ENCODE assay signal across 8 mouse cellular contexts in genomic region chrX:74245687-74246086, GRCm38 (mm10). TPM values are rescaled to one million over a fixed set of nuclear protein-coding genes. Genes with fewer than 3 reads are reported as not detected.
A peak's percentile ranks its signal among the peaks of the same experiment; 100 is the strongest.
DNase-seq lines count a peak whose midpoint lies in the region; ATAC-seq and TF ChIP-seq lines count a peak whose summit lies in the region.

No protein-coding gene starts in this region.

- TF ChIP-seq CTCF in MEL (IDR thresholded peaks at IDR 0.05 in 2 of 3, conservative IDR thresholded peaks at IDR 0.05 in 1 of 3; ENCODE audit: control insufficient read depth in 1 of 3, insufficient read depth in 1 of 3, low read depth in 2 of 3, low read length in 3 of 3, poor library complexity in 1 of 3, severe bottlenecking in 1 of 3), result no peak
- TF ChIP-seq CTCF in lung, postnatal 0 days (IDR thresholded peaks at IDR 0.05), result no peak

- peak overlapping the region; percentile 51 for H3K4me2 ChIP-seq in lung, postnatal 0 days (replicated peaks; ENCODE audit: low read depth, low read length)

- peak overlapping the region; percentile 64 for H3K9ac ChIP-seq in MEL (ENCODE audit: control insufficient read depth, low read depth, low read length, poor library complexity, severe bottlenecking)
- peak overlapping the region; percentile 57 for H3K9ac ChIP-seq in lung, postnatal 0 days (replicated peaks; ENCODE audit: low read depth)

- peak overlapping the region; percentile 52 to 71 for H3K4me3 ChIP-seq in MEL (ENCODE audit: control insufficient read depth in 1 of 2, insufficient read depth in 1 of 2, low read depth in 2 of 2, low read length in 2 of 2)
- H3K4me3 ChIP-seq in hindbrain, embryonic 10.5 days, result peak overlapping the region; percentile 66
- peak overlapping the region; percentile 43 for H3K4me3 ChIP-seq in lung, postnatal 0 days (ENCODE audit: low read depth, low read length)

- peak; percentile 84 for DNase-seq in MEL (ENCODE audit: low read depth, low spot score)
- DNase-seq in cerebellum, adult 8-10 months, result peak; percentile 66
- DNase-seq in forelimb bud, embryonic 11.5 days (ENCODE audit: low read depth, low spot score), result peak; percentile 52
- peak; percentile 70 for DNase-seq in hindbrain, embryonic 10.5 days (ENCODE audit: low spot score)
- DNase-seq in layer of hippocampus, postnatal 14 days (ENCODE audit: low spot score in 2 of 2), result peak; percentile 50 to 55
- DNase-seq in lung, postnatal 0 days (ENCODE audit: low spot score), result peak; percentile 89
- peak; percentile 62 for DNase-seq in ovary, postnatal 14 days (ENCODE audit: low spot score)
- DNase-seq in thymus, postnatal 25 days, result peak; percentile 70

- TF ChIP-seq POLR2A in MEL (IDR thresholded peaks at IDR 0.05; ENCODE audit: control insufficient read depth in 1 of 2, insufficient read depth in 1 of 2, low read depth in 1 of 2, low read length in 2 of 2, poor library complexity in 1 of 2), result no peak

- peak overlapping the region; percentile 83 for H3K27ac ChIP-seq in MEL (ENCODE audit: control insufficient read depth, low read depth, low read length)
- peak overlapping the region; percentile 94 for H3K27ac ChIP-seq in hindbrain, embryonic 10.5 days
- H3K27ac ChIP-seq in lung, postnatal 0 days (ENCODE audit: low read length), result peak overlapping the region; percentile 92

- TF ChIP-seq RAD21 in MEL (IDR thresholded peaks at IDR 0.05; ENCODE audit: low read depth, low read length), result no peak

- 27% methylated on average over 21 of the region's 21 CpGs for WGBS in hindbrain, embryonic 10.5 days
- WGBS in lung, postnatal 0 days, result 16% methylated on average over 21 of the region's 21 CpGs

- peak; percentile 54 for ATAC-seq in lung, postnatal 0 days

- TF ChIP-seq EP300 in MEL (IDR thresholded peaks at IDR 0.05; ENCODE audit: low read depth in 1 of 2, low read length in 2 of 2), result no peak
- no peak for TF ChIP-seq EP300 in lung, postnatal 0 days (IDR thresholded peaks at IDR 0.05)

- no peaks in the 10 kb centered on the region for H3K9me3 ChIP-seq in MEL (replicated peaks; ENCODE audit: insufficient read depth, low read length)
- H3K9me3 ChIP-seq in hindbrain, embryonic 10.5 days, result no peaks in the 10 kb centered on the region; the same call in 1 of the 2 replicates
- H3K9me3 ChIP-seq in lung, postnatal 0 days (ENCODE audit: low read length), result no peaks in the 10 kb centered on the region

- no peaks in the 10 kb centered on the region for H3K27me3 ChIP-seq in MEL (ENCODE audit: control insufficient read depth in 1 of 2, insufficient read depth in 2 of 2, low read length in 2 of 2)
- H3K27me3 ChIP-seq in hindbrain, embryonic 10.5 days (ENCODE audit: insufficient read depth, poor library complexity, severe bottlenecking), result peaks cover 4% of the 10 kb centered on the region; the same call in 1 of the 2 replicates
- H3K27me3 ChIP-seq in lung, postnatal 0 days (replicated peaks; ENCODE audit: insufficient read depth, low read length), result no peaks in the 10 kb centered on the region

- peaks cover 0 to 17% of the 10 kb centered on the region in 2 experiments; a peak in 2 of 4 replicates for H3K4me1 ChIP-seq in MEL (ENCODE audit: control insufficient read depth in 1 of 2, insufficient read depth in 2 of 2, low read length in 2 of 2)
- peaks cover 16% of the 10 kb centered on the region for H3K4me1 ChIP-seq in hindbrain, embryonic 10.5 days (replicated peaks)
- no peaks in the 10 kb centered on the region for H3K4me1 ChIP-seq in lung, postnatal 0 days (ENCODE audit: insufficient read depth, low read depth, low read length)

- peaks cover 18% of the 10 kb centered on the region for H3K79me2 ChIP-seq in MEL (ENCODE audit: control insufficient read depth, insufficient read depth, low read length, poor library complexity)

- peaks cover 0 to 12% of the 10 kb centered on the region in 2 experiments; a peak in 3 of 4 replicates for H3K36me3 ChIP-seq in MEL (ENCODE audit: control insufficient read depth in 1 of 2, insufficient read depth in 2 of 2, low read length in 2 of 2)
- H3K36me3 ChIP-seq in hindbrain, embryonic 10.5 days, result peaks cover 34% of the 10 kb centered on the region
- peaks cover 16% of the 10 kb centered on the region; the same call in 1 of the 2 replicates for H3K36me3 ChIP-seq in lung, postnatal 0 days (ENCODE audit: insufficient read depth, low read length)

TF ChIP-seq in MEL, 35 proteins besides CTCF, POLR2A, EP300 and RAD21:
- TF ChIP-seq HCFC1 (IDR thresholded peaks at IDR 0.05; ENCODE audit: low read depth, low read length) (peak; percentile 57; the same call in 1 of the 2 replicates), ETS1 (IDR thresholded peaks at IDR 0.05; ENCODE audit: low read depth, low read length) (no peak), MXI1 (IDR thresholded peaks at IDR 0.05; ENCODE audit: low read depth, low read length) (peak; percentile 33; the same call in 1 of the 2 replicates), POLR2AphosphoS5 (IDR thresholded peaks at IDR 0.05; ENCODE audit: borderline replicate concordance, low read depth, low read length) (no peak), MAZ (IDR thresholded peaks at IDR 0.05; ENCODE audit: low read depth, low read length) (peak; percentile 63; the same call in 1 of the 2 replicates), MAX (IDR thresholded peaks at IDR 0.05; ENCODE audit: low read length) (peak; percentile 43; the same call in 1 of the 2 replicates), TBP (IDR thresholded peaks at IDR 0.05; ENCODE audit: low read depth, low read length) (0 out of 2 replicates have a peak, but pooled peaks have one; percentile 15), SIN3A (IDR thresholded peaks at IDR 0.05; ENCODE audit: low read length) (0 out of 2 replicates have a peak, but pooled peaks have one; percentile 29)

RNA-seq across cellular contexts. Expression of gene Flna, which starts 3.9 kb away (rescaled TPM):
- 111 and 155 TPM in 2 replicates for total RNA-seq in MEL (2012; rRNA removed)
- 100 to 1,000 TPM; 147 to 233 TPM for polyA plus RNA-seq in MEL (2012; ENCODE audit: insufficient read depth in 1 of 2, insufficient read length in 2 of 2, low read depth in 1 of 2, low replicate concordance in 2 of 2, missing spikeins in 1 of 2)
- polyA plus RNA-seq in hindbrain, embryonic 10.5 days (2016; fragmentation: Nextera tagmentation; extraction: Ambion mirVana), result 215 and 271 TPM in 2 replicates
- total RNA-seq in layer of hippocampus, postnatal 14 days (2021), result 100 to 1,000 TPM; 133 to 154 TPM
- polyA plus RNA-seq in lung, postnatal 0 days (2015; fragmentation: Nextera tagmentation; extraction: Ambion mirVana), result 171 and 179 TPM in 2 replicates

RNA-seq across cellular contexts. Expression of gene Emd, which starts 8.8 kb away (rescaled TPM):
- 52.2 and 55.5 TPM in 2 replicates for total RNA-seq in MEL (2012; rRNA removed)
- polyA plus RNA-seq in MEL (2012; ENCODE audit: insufficient read depth in 1 of 2, insufficient read length in 2 of 2, low read depth in 1 of 2, low replicate concordance in 2 of 2, missing spikeins in 1 of 2), result 100 to 1,000 TPM; 130 to 157 TPM
- 23.5 and 24.4 TPM in 2 replicates for polyA plus RNA-seq in hindbrain, embryonic 10.5 days (2016; fragmentation: Nextera tagmentation; extraction: Ambion mirVana)
- 10 to 100 TPM; 37.9 to 39.3 TPM for total RNA-seq in layer of hippocampus, postnatal 14 days (2021)
- 16.1 and 18.6 TPM in 2 replicates for polyA plus RNA-seq in lung, postnatal 0 days (2015; fragmentation: Nextera tagmentation; extraction: Ambion mirVana)

RNA-seq across cellular contexts. Expression of gene Rpl10, which starts 24.9 kb away (rescaled TPM):
- total RNA-seq in MEL (2012; rRNA removed), result 3,229 and 3,230 TPM in 2 replicates
- polyA plus RNA-seq in MEL (2012; ENCODE audit: insufficient read depth in 1 of 2, insufficient read length in 2 of 2, low read depth in 1 of 2, low replicate concordance in 2 of 2, missing spikeins in 1 of 2), result 100 to 1,000 TPM in 1 of 2 experiments, not detected in 1; 232 TPM
- 697 and 756 TPM in 2 replicates for polyA plus RNA-seq in hindbrain, embryonic 10.5 days (2016; fragmentation: Nextera tagmentation; extraction: Ambion mirVana)
- total RNA-seq in layer of hippocampus, postnatal 14 days (2021), result 100 to 1,000 TPM; 156 to 173 TPM
- 661 and 759 TPM in 2 replicates for polyA plus RNA-seq in lung, postnatal 0 days (2015; fragmentation: Nextera tagmentation; extraction: Ambion mirVana)

RNA-seq across cellular contexts. Expression of gene Taz, which starts 36.0 kb away (rescaled TPM):
- total RNA-seq in MEL (2012; rRNA removed), result 26.1 and 28.0 TPM in 2 replicates
- 10 to 100 TPM in 1 of 2 experiments, not detected in 1; 34.1 TPM for polyA plus RNA-seq in MEL (2012; ENCODE audit: insufficient read depth in 1 of 2, insufficient read length in 2 of 2, low read depth in 1 of 2, low replicate concordance in 2 of 2, missing spikeins in 1 of 2)
- 70.6 and 76.1 TPM in 2 replicates for polyA plus RNA-seq in hindbrain, embryonic 10.5 days (2016; fragmentation: Nextera tagmentation; extraction: Ambion mirVana)
- 10 to 100 TPM; 47.9 to 67.4 TPM for total RNA-seq in layer of hippocampus, postnatal 14 days (2021)
- 82.7 and 84.9 TPM in 2 replicates for polyA plus RNA-seq in lung, postnatal 0 days (2015; fragmentation: Nextera tagmentation; extraction: Ambion mirVana)

RNA-seq across cellular contexts. Expression of gene Dnase1l1, which starts 36.5 kb away (rescaled TPM):
- total RNA-seq in MEL (2012; rRNA removed), result 5.0 and 5.6 TPM in 2 replicates
- 1 to 10 TPM in 1 of 2 experiments, not detected in 1; 9.5 TPM for polyA plus RNA-seq in MEL (2012; ENCODE audit: insufficient read depth in 1 of 2, insufficient read length in 2 of 2, low read depth in 1 of 2, low replicate concordance in 2 of 2, missing spikeins in 1 of 2)
- polyA plus RNA-seq in hindbrain, embryonic 10.5 days (2016; fragmentation: Nextera tagmentation; extraction: Ambion mirVana), result 3.6 and 5.2 TPM in 2 replicates
- total RNA-seq in layer of hippocampus, postnatal 14 days (2021), result 1 to 10 TPM; 2.0 to 2.2 TPM
- polyA plus RNA-seq in lung, postnatal 0 days (2015; fragmentation: Nextera tagmentation; extraction: Ambion mirVana), result 27.7 and 33.0 TPM in 2 replicates

Comparison
In these comparisons a context has a peak if more than half of its experiments do, and no peak if none do; other contexts are left out.
1. Peak in every context shown above with its lines: DNase-seq, ATAC-seq, H3K4me3 ChIP-seq and H3K27ac ChIP-seq.